Mouse (Mus musculus) lung, adult 2 months (tissue): ENCODE measurements around the gene Mpo.

Experiments
- CTCF ChIP-seq: fragments of 200-500 bp; IDR thresholded peaks from 2 replicates; pipeline ENCODE4 v1.5.1; 2011; ENCODE audit warnings: mild to moderate bottlenecking, low read length, control low read depth; ENCODE audit not compliant: insufficient read depth
- POLR2A ChIP-seq: fragments of 200-500 bp; IDR thresholded peaks from 2 replicates; pipeline ENCODE4 v1.6.1; 2011; ENCODE audit warnings: low read depth, mild to moderate bottlenecking, control low read depth, low read length, borderline replicate concordance; ENCODE audit errors: extremely low read depth

GRCm38 (mm10) chr11:87760301-87761081 lies 32.9 kb upstream of the Mpo start, which contains the start of gene Tspoap1:
- no peak for TF ChIP-seq CTCF
- no peak for TF ChIP-seq POLR2A
